Mouse (Mus musculus) kidney, postnatal 0 days (tissue): Measurements from ENCODE around the gene Anapc11. TPM values are rescaled to one million over a fixed set of nuclear protein-coding genes. Genes with fewer than 3 reads are reported as not detected.
A peak's percentile ranks its signal among the peaks of the same experiment; 100 is the strongest.

Experiments
- ATAC-seq: fragments of 200-750 bp; cut with Nextera tagmentation; replicated peaks from 2 replicates; pipeline ENCODE4 v1.8.0; 2017; ENCODE audit warnings: low read depth, moderate number of reproducible peaks, moderate TSS enrichment, moderate library complexity; ENCODE audit not compliant: low FRiP score
- DNase-seq: peaks from one replicate; pipeline ENCODE4 v3.0.0-alpha.2; 2016; ENCODE audit warnings: low spot score
- H3K27ac ChIP-seq: fragments of 300-500 bp; sonication (generic); 2 replicates; pipeline ENCODE4 v1.5.1; 2014; ENCODE audit warnings: mild to moderate bottlenecking
- H3K27me3 ChIP-seq: fragments of 300-500 bp; sonication (generic); 2 replicates; pipeline ENCODE4 v1.6.1; 2014; ENCODE audit warnings: low read length, mixed read lengths; ENCODE audit not compliant: insufficient read depth
- H3K36me3 ChIP-seq: fragments of 300-500 bp; sonication (generic); 2 replicates; pipeline ENCODE4 v1.6.1; 2014; ENCODE audit warnings: low read length, mixed read lengths; ENCODE audit not compliant: insufficient read depth
- H3K4me1 ChIP-seq: fragments of 300-500 bp; sonication (generic); replicated peaks from 2 replicates; pipeline ENCODE4 v1.6.1; 2014; ENCODE audit warnings: antibody characterized with exemption, low read length, mixed read lengths; ENCODE audit not compliant: insufficient read depth
- H3K4me2 ChIP-seq: fragments of 300-500 bp; sonication (generic); 2 replicates; pipeline ENCODE4 v1.6.1; 2014; ENCODE audit warnings: mild to moderate bottlenecking, low read length, moderate library complexity, mixed read lengths
- H3K4me3 ChIP-seq: fragments of 300-500 bp; sonication (generic); replicated peaks from 2 replicates; pipeline ENCODE4 v1.5.1; 2014; ENCODE audit warnings: low read depth, low read length
- H3K9ac ChIP-seq: fragments of 300-500 bp; sonication (generic); 2 replicates; pipeline ENCODE4 v1.6.1; 2014; ENCODE audit warnings: low read depth, low read length
- H3K9me3 ChIP-seq: fragments of 300-500 bp; sonication (generic); replicated peaks from 2 replicates; pipeline ENCODE4 v1.6.1; 2016; ENCODE audit warnings: low read length, inconsistent platforms, mixed read lengths
- CTCF ChIP-seq: IDR thresholded peaks from 2 replicates; pipeline ENCODE4 v1.5.1; 2016; ENCODE audit warnings: antibody characterized with exemption, low read depth, mild to moderate bottlenecking, moderate library complexity
- WGBS: fragments of 180-500 bp; shearing (Covaris S2); extraction: QIAGEN DNeasy Blood & Tissue Kit; methylation state at CpG from one replicate; pipeline ENCODE4 v1.1.7; 2014; 5-methylcytosine and 5-hydroxymethylcytosine counted together
- polyA plus RNA-seq: library from polyadenylated mRNA; unstranded; fragments of >200 nt; fragmentation: Nextera tagmentation; extraction: Ambion mirVana; gene quantifications from 2 replicates; pipeline ENCODE4 v1.2.1, GENCODE M21; 2015

Gene Anapc11
- polyA plus RNA-seq, 1 experiment from 2014 or later: 159 TPM

DNA sequence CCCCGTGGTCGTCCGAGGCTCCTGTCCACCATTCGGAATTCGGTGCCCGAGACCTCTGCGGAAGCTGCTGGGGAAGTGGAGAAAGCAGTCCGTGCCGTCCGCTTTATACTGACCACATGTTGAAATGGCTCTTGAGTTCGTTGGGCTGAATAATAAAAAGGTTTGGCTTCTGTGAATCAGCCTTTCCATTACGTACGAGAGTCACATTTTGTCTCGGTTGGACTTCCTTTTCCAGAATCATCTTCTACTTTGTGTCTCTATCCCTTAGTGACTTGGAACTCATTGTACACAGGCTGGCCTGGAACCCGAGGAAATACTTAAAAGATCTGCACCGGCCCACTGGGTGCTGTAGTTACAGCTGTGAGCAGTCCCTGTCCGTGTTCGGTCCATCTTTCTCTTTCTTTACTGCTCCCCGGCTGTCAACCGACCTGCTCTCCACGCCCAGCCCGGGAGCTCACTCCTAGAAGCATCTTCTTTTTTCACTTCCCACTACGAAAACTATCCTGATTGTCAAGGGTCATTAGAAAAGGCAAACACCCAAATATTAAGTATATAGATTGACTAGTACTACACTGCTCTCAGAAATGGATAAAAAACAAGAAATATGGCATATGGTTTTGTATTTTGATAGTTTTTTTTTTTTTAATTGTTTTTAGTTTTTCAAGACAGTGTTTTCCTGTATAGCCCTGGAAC, 24.5 kb upstream of the Anapc11 start:
- Histone ChIP-seq H3K4me3 (peak overlapping the region; percentile 95), H3K4me2 (peak overlapping the region; percentile 90), H3K9ac (peak overlapping the region; percentile 84), H3K27me3 (no peaks in the 10 kb centered on the region), H3K9me3 (no peaks in the 10 kb centered on the region), H3K4me1 (peaks cover 7% of the 10 kb centered on the region; the same call in 1 of the 2 replicates), H3K27ac (peak overlapping the region; percentile 96), H3K36me3 (peaks cover 26% of the 10 kb centered on the region)
- whole genome bisulfite sequencing: 0% methylated on average over 23 of the region's 23 CpGs
- no peak for TF ChIP-seq CTCF
- peak; percentile 53 for DNase-seq
- peak; percentile 0; the same call in 1 of the 2 replicates for ATAC-seq

DNA sequence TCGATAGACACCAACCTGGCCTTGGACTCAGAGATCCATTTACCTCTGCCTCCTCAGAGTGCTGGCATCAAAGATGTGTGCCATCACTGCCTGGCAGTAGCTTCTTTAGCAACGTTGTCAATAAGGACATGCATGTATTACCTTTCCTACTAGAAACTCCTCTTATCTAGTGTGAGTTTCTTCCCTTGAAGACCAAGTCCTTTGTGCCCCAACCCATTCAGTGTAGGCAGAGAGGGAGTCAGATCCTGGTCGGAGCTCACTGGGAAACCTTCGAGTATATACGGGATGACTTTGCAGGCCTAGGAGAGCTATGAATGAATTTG, 24.0 kb upstream of the Anapc11 start:
- Histone ChIP-seq H3K27me3 (no peaks in the 10 kb centered on the region), H3K9ac (peak overlapping the region; percentile 3; the same call in 1 of the 2 replicates), H3K36me3 (peaks cover 31% of the 10 kb centered on the region), H3K9me3 (no peaks in the 10 kb centered on the region), H3K4me2 (peak overlapping the region; percentile 90), H3K4me1 (peaks cover 8% of the 10 kb centered on the region; the same call in 1 of the 2 replicates), H3K4me3 (peak overlapping the region; percentile 95), H3K27ac (no peak overlapping the region)
- TF ChIP-seq CTCF: no peak
- no peak for DNase-seq
- 26% methylated on average over 5 of the region's 5 CpGs for WGBS
- no peak for ATAC-seq

DNA sequence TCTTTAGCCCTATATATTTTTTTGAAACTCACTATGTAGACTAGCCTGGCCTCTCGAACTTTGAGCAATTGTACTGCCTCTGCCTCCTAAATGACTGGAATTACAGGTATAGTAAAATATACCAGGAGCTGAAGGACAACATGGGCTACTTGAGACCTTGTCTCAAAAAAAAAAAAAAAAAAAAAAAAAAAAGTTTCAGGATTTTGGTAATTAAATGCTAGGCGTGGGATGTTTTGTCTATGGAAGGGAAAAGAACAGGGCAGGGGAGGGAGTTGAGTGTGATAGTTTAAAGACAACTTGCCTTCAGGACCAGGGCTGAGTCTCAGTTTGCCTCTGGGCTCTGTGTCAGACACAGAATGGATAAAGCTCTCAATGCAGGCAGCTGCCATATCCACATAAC, 23.2 kb upstream of the Anapc11 start:
- Histone ChIP-seq H3K27me3 (no peaks in the 10 kb centered on the region), H3K4me3 (no peak overlapping the region), H3K9ac (0 out of 2 replicates have a peak overlapping the region, but pooled peaks have one; percentile 4), H3K4me2 (no peak overlapping the region), H3K27ac (no peak overlapping the region), H3K36me3 (peaks cover 32% of the 10 kb centered on the region), H3K9me3 (no peaks in the 10 kb centered on the region), H3K4me1 (peaks cover 12% of the 10 kb centered on the region)
- DNase-seq (no peak), ATAC-seq (no peak)
- TF ChIP-seq CTCF: no peak
- WGBS: 67% methylated on average over 2 of the region's 2 CpGs

DNA sequence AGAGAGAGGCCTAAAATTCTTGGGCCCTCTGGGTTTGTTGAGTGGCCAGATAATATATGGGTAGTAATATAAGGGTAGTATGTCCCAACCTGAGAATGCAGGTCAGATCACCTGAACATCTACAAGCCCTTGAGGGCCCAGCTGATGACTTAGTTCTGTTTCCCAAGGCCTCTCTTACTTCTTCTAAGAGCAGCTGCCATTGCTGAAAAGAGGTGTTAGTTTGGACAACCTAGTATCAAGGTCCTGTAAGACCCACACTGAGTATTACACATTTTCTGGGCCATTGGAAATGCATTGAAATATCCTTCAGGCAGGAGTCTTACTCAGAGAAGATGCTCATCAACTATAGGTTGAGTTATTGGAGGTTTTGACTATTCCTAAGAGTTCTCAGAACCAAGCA, 22.3 kb upstream of the Anapc11 start:
- Histone ChIP-seq H3K9ac (no peak overlapping the region), H3K4me1 (peaks cover 16% of the 10 kb centered on the region), H3K4me2 (no peak overlapping the region), H3K27ac (peak overlapping the region; percentile 80), H3K9me3 (no peaks in the 10 kb centered on the region), H3K36me3 (peaks cover 23% of the 10 kb centered on the region), H3K4me3 (no peak overlapping the region), H3K27me3 (no peaks in the 10 kb centered on the region)
- no peak for TF ChIP-seq CTCF
- DNase-seq: no peak
- no peak for ATAC-seq

DNA sequence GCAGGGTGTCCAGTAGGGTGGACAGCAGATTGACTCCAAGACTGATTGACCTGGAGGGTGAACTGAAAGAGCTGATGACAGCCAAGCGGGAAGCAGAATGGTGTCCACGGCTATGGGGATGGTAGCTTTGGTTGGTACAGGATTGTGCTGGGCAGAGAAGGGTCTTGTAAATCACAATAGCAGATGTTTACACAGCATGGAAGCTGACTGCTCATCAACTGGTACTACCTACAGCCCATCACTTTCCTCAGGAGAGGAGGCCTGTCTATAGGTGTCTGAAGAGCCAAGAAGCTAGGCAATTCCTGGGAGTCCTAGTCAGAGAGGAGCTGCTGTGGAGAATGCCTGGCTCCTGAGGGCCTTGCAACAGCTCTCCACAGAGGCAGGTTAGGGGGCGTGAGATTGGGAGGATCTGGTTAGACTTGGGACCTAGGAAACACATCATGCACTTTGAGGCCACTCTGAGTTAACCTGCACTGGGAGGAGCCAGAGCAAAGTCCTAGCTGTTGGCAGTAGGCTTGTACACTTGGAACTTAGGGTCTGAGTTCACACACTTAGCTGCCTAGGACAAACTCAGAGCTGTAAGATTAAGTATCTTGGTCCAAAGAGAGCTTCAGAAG, 21.7 kb upstream of the Anapc11 start:
- Histone ChIP-seq H3K4me1 (peaks cover 16% of the 10 kb centered on the region), H3K36me3 (peaks cover 20% of the 10 kb centered on the region), H3K4me2 (no peak overlapping the region; the same call in 1 of the 2 replicates), H3K4me3 (no peak overlapping the region), H3K27ac (peak overlapping the region; percentile 80), H3K9me3 (no peaks in the 10 kb centered on the region), H3K9ac (no peak overlapping the region), H3K27me3 (no peaks in the 10 kb centered on the region)
- no peak for TF ChIP-seq CTCF
- DNase-seq (peak; percentile 36), ATAC-seq (no peak)
- 90% methylated on average over 3 of the region's 3 CpGs for WGBS

DNA sequence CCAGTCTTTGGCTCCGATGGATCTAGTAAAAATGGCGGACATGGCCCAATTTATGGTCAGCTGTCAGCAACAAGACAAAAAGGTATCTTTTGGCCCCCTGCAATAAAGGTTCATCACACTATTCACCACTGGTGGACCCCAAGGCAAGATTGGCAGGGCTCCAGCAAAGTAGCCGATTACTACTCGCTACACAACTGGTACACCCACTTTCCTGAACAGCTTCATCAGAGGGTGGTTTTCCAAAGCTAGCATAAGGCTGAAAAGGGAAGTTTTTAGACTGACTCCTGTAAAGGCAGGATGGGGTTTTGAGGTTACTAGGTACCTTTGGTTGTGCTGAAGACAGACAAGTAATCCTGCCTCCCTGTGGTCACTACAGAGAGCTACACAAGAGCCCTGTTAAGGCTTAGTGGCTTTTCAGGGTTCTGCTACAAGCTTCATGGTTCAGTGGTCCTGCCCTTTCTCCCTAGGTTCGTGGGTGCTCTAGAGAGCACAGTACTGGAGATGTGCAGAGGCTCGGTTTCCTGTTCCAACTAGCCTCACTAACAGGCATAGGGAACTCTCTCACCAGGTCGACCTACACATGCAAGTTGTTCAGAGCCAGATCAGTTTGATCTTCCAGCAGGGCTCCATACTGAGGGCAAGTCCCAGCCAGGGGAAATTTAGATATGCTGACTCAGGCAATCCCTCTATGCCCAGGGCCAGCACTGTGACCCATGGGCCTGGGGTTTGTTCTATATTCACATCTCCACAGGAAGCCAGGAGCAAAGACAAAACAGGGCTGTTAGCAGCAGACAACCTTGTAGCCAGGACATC, 20.8 kb upstream of the Anapc11 start:
- peaks cover 20% of the 10 kb centered on the region for H3K36me3 ChIP-seq
- WGBS: 67% methylated on average over 7 of the region's 7 CpGs

More for the DNA sequence above, 20.8 kb upstream of the Anapc11 start:
- 0 out of 2 replicates have a peak overlapping the region, but pooled peaks have one; percentile 20 for H3K9ac ChIP-seq
- TF ChIP-seq CTCF: peak; percentile 65
- H3K27ac ChIP-seq: peak overlapping the region; percentile 80
- peak overlapping the region; percentile 18; the same call in 1 of the 2 replicates for H3K4me2 ChIP-seq
- DNase-seq: peak; percentile 72
- H3K27me3 ChIP-seq: no peaks in the 10 kb centered on the region
- ATAC-seq: 0 out of 2 replicates have a peak, but pooled peaks have one; percentile 6
- peaks cover 19% of the 10 kb centered on the region for H3K4me1 ChIP-seq
- no peak overlapping the region for H3K4me3 ChIP-seq
- H3K9me3 ChIP-seq: no peaks in the 10 kb centered on the region
